Mouse (Mus musculus): ENCODE results near the gene Arhgef25.
A peak's percentile ranks its signal among the peaks of the same experiment; 100 is the strongest.

Arhgef25 gene

DNA sequence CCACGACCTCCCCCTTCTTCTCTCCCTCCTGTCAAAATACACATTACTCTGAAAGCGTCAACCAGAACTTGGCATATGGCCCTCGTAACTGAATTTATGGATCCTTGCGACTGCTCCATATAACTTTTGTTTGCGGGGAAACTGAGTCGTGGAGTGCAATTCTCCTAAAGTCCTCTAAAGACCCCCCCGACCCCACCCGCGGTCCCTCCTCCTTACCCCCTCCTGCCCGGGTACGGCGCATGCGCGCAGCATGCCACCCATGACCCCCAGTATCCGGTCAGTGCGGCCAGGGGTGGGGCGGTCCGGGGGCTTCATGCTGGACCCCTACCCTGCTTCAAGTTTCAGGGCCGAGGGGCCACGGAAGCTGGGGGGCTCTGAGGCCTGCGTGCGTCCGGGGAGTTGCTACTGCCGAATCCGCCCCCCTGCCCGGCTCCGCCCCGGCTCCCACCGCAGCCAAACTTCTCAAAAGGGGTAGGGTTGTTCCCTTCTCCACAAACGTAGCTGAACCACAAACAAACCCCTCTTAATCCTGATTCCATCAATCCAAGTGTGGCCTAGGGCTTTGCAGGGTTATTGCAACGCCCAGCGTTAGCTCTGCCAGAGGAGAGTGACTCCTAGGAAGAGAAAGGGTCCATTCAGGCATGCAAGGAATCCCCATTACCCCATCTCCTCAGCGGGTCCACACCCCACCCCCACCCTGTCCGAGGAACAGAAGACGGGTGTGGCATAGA is at the start of gene Arhgef25:
Gene Arhgef25, minus strand, starts transcription at position 433 of the 731 bp plus-strand sequence.
- DNase-seq: peak; percentile 80

GRCm38 (mm10) chr10:127238241-127238824 is 48.5 kb upstream of the Arhgef25 start:
- DNase-seq: no peak

DNA sequence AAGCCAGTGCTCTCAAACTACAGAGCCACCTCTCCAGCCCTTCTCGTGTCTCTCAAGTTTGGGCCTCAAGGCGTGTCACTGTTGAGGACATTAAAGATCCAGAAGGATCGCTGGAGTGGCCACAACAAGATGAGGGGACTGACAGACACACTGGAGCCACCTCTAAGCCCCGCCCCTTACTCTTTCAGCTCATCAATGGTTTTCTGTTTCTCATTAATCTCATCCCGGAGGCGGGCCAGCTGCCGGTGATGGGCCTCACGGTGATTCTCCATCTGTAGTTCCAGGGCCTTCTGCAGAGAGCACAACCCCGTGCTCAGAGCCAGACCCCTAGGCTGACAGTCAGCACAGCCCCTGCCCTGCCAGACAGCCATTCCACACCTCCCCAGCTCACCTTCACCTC is 46.7 kb upstream of the Arhgef25 start:
- no peak for DNase-seq

DNA sequence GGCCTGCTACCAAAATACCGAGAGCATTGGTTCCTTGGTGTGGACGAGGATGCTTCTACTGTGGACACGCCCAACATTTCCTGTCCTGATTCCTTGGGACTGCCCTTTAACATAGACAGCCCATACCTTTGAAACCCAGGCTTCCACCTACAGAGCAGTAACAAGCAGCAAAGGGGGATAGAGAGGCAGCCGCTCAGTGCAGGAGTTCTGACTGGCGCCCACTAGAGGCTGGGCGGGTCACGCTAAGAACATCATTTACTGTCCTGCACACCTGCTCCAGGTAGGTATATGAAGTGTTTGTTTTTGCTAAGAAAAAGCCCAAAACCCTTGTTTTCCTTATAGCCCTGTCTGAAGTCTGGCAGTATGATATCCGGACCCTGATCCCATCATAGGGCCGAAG is 43.3 kb upstream of the Arhgef25 start:
- no peak for DNase-seq

- no peak for DNase-seq
Observed at GRCm38 (mm10) chr10:127231741-127232140, 41.9 kb upstream of the Arhgef25 start.

- DNase-seq: no peak
Observed at GRCm38 (mm10) chr10:127230693-127231092, 40.8 kb upstream of the Arhgef25 start.

GRCm38 (mm10) chr10:127228897-127229296 is 39.0 kb upstream of the Arhgef25 start:
- DNase-seq: peak; percentile 47

DNA sequence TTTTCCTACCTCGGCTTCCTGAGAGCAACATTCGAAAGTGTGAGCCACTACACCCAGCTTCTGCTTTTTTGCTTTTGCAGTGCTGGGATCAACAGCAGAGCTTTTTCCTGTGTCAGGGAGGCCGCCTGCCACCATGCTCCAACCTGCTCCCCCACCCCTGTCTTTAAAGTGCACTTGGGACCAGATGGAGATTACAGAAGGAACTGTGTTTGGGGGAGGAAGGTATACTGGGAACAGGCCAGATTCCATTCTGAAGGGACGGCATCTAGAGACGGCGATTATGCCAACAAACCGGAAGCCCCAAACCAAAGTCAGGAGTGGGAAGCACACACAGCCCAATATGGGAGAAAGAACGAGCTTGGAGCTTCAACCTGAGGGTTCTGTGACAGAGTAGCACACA is 37.3 kb upstream of the Arhgef25 start:
- no peak for DNase-seq

- DNase-seq: peak; percentile 58
Observed at GRCm38 (mm10) chr10:127226318-127226895, 36.5 kb upstream of the Arhgef25 start.

- no peak for DNase-seq
Observed at GRCm38 (mm10) chr10:127225732-127226131, 35.8 kb upstream of the Arhgef25 start.

- DNase-seq: no peak
Observed at GRCm38 (mm10) chr10:127225213-127225612, 35.3 kb upstream of the Arhgef25 start.

DNA sequence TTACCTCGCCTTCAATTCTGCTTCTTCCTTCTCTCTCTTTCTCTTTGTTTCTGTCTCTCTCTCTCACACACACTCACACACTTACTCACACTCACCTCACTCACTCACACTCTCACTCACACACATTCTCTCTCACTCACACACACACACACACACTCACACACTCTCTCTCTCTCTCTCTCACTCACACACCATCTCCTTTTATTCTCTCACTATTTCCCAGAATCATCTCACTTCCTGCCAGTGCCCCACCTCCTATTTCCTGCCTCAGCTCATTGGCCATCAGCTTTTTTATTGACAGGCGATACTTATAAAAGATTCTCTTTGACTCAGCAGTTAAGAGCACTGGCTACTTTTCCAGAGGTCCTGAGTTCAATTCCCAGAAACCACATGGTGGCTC is 28.5 kb upstream of the Arhgef25 start:
- DNase-seq: no peak

GRCm38 (mm10) chr10:127217177-127217576 is 27.3 kb upstream of the Arhgef25 start:
- no peak for DNase-seq

- no peak for DNase-seq
Observed at GRCm38 (mm10) chr10:127216456-127216855, 26.6 kb upstream of the Arhgef25 start.

GRCm38 (mm10) chr10:127214422-127214803 is 24.5 kb upstream of the Arhgef25 start:
- no peak for DNase-seq

DNA sequence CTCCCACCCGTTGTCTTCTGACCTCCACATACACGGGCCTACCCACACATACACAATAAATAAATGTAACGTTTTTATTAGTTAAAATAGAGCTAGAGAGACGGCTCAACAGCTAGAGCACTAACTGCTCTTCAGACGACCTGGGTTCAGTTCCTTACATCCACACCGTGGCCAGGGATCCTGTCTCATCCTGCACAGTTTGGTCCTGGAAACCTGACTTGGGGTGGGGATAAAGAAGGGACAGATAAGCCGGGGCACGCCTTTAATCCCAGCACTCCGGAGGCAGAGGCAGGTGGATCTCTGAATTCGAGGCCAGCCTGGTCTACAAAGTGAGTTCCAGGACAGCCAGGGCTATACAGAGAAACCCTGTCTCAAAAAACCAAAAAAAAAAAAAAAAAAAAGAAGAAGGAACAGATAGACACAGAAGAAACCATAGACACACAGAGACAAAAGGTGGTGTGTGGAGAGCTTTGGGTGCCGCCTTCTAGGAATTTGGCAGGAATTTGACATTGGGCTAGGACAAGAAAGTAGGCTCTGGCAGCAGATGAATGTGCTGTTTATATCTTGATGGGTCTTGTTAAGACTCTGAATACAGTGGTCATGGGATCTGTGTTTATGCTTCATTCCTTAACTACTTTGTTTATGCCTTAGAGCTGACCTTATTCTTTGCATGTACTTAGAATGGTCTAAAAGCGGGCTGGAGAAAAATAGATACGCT is 24.0 kb upstream of the Arhgef25 start:
- no peak for DNase-seq

GRCm38 (mm10) chr10:127213272-127213671 is 23.4 kb upstream of the Arhgef25 start:
- DNase-seq: no peak

DNA sequence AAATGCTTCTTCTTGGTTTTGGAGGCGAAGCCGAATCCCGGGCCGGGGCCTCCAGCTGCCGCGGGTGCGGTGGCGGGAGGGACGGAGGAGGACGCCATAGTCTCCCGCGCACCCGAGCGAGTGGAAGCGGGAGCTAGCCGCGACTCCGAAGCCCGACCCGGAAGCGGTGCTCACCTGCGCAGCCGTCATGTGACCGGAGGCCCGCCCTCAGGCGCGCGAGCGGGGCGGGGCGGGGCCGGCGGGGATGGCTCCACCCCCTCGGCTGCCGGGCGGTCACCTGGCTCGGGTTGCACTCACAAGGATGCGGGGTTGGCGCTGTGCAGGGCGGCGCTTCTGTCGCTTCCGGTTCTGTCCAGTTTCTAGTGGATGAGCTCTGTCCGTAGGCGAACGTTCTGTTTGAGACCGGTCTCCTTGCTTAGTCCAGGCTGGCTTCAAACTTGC is 21.6 kb upstream of the Arhgef25 start, which contains the start of gene Pip4k2c:
Gene Pip4k2c, minus strand, starts transcription at position 172 of the 441 bp plus-strand sequence.
- DNase-seq: peak; percentile 95

GRCm38 (mm10) chr10:127210961-127211405 is 21.1 kb upstream of the Arhgef25 start:
- peak; percentile 78 for DNase-seq

- DNase-seq: no peak
Observed at GRCm38 (mm10) chr10:127209928-127210570, 20.2 kb upstream of the Arhgef25 start.

GRCm38 (mm10) chr10:127208921-127209320 is 19.0 kb upstream of the Arhgef25 start:
- no peak for DNase-seq

GRCm38 (mm10) chr10:127205373-127205772 is 15.5 kb upstream of the Arhgef25 start:
- DNase-seq: no peak

GRCm38 (mm10) chr10:127204589-127204988 is 14.7 kb upstream of the Arhgef25 start:
- no peak for DNase-seq

Measured in kidney, postnatal 10 days (tissue).